Mouse (Mus musculus) spleen, adult 2 months (tissue): ENCODE measurements around the gene Satb2.

Experiments
- CTCF ChIP-seq: fragments of 200-500 bp; IDR thresholded peaks from 2 replicates; pipeline ENCODE4 v1.5.1; 2011; ENCODE audit warnings: mild to moderate bottlenecking, inconsistent platforms; ENCODE audit not compliant: insufficient read depth, insufficient read length, insufficient replicate concordance; ENCODE audit errors: extremely low read depth
- POLR2A ChIP-seq: fragments of 200-500 bp; IDR thresholded peaks from 2 replicates; pipeline ENCODE4 v1.6.1; 2011; ENCODE audit warnings: low read depth, low read length, inconsistent platforms

- TF ChIP-seq POLR2A (no peak), CTCF (no peak)
Measured at GRCm38 (mm10) chr1:56983771-56984482, 5.5 kb upstream of the Satb2 start.
